Mouse (Mus musculus): ENCODE measurements at regions not wholly inside any gene's neighbourhood (a gene's known extent, or its start where the extent isn't known, plus 50 kb on each side); places are given as distances from the start of the nearest gene placed in this dataset.

- ATAC-seq (replicated peaks; ENCODE audit: low FRiP score, low read depth): no peak
- no peak overlapping the region for H3K9ac ChIP-seq (ENCODE audit: low read depth, low read length)
- H3K27ac ChIP-seq: no peak overlapping the region
- H3K27me3 ChIP-seq (ENCODE audit: insufficient read depth, low read length): no peaks in the 10 kb centered on the region
- no peaks in the 10 kb centered on the region for H3K9me3 ChIP-seq (replicated peaks; ENCODE audit: low read length)
- no peak overlapping the region for H3K4me3 ChIP-seq (replicated peaks; ENCODE audit: low read depth, low read length)
- H3K36me3 ChIP-seq (ENCODE audit: insufficient read depth, low read length): no peaks in the 10 kb centered on the region
- H3K4me2 ChIP-seq (ENCODE audit: low read length): no peak overlapping the region
- 77% methylated on average over 3 of the region's 3 CpGs for WGBS
- no peaks in the 10 kb centered on the region for H3K4me1 ChIP-seq (replicated peaks; ENCODE audit: insufficient read depth, low read length)
- no peak for TF ChIP-seq CTCF (IDR thresholded peaks at IDR 0.05; ENCODE audit: low read depth)
- DNase-seq (ENCODE audit: low spot score): no peak
Measured at GRCm38 (mm10) chr6:22524384-22524783, 168.3 kb upstream of the Fam3c start.

- no peaks in the 10 kb centered on the region for H3K27me3 ChIP-seq (ENCODE audit: insufficient read depth, low read length)
- H3K9ac ChIP-seq (ENCODE audit: low read depth, low read length): no peak overlapping the region
- no peak overlapping the region for H3K4me3 ChIP-seq (replicated peaks; ENCODE audit: low read depth, low read length)
- H3K36me3 ChIP-seq (ENCODE audit: insufficient read depth, low read length): no peaks in the 10 kb centered on the region
- TF ChIP-seq CTCF (IDR thresholded peaks at IDR 0.05; ENCODE audit: low read depth): no peak
- H3K9me3 ChIP-seq (replicated peaks; ENCODE audit: low read length): no peaks in the 10 kb centered on the region
- DNase-seq (ENCODE audit: low spot score): no peak
- H3K4me2 ChIP-seq (ENCODE audit: low read length): no peak overlapping the region
- no peaks in the 10 kb centered on the region for H3K4me1 ChIP-seq (replicated peaks; ENCODE audit: insufficient read depth, low read length)
- ATAC-seq (replicated peaks; ENCODE audit: low FRiP score, low read depth): no peak
- no peak overlapping the region for H3K27ac ChIP-seq
- WGBS: 80% methylated on average over 9 of the region's 9 CpGs
Measured at GRCm38 (mm10) chr6:22523582-22524234, 167.7 kb upstream of the Fam3c start.

GRCm38 (mm10) chr6:22506871-22507270, 150.8 kb upstream of the Fam3c start:
- no peaks in the 10 kb centered on the region for H3K36me3 ChIP-seq (ENCODE audit: insufficient read depth, low read length)

GRCm38 (mm10) chr6:22497306-22497705, 141.3 kb upstream of the Fam3c start:
- Histone ChIP-seq H3K9me3 (replicated peaks; ENCODE audit: low read length) (no peaks in the 10 kb centered on the region), H3K27me3 (ENCODE audit: insufficient read depth, low read length) (no peaks in the 10 kb centered on the region), H3K4me1 (replicated peaks; ENCODE audit: insufficient read depth, low read length) (no peaks in the 10 kb centered on the region), H3K4me3 (replicated peaks; ENCODE audit: low read depth, low read length) (no peak overlapping the region), H3K4me2 (ENCODE audit: low read length) (no peak overlapping the region), H3K27ac (no peak overlapping the region), H3K9ac (ENCODE audit: low read depth, low read length) (no peak overlapping the region), H3K36me3 (ENCODE audit: insufficient read depth, low read length) (no peaks in the 10 kb centered on the region)
- TF ChIP-seq CTCF (IDR thresholded peaks at IDR 0.05; ENCODE audit: low read depth): no peak
- 74% methylated on average over 9 of the region's 9 CpGs for WGBS
- ATAC-seq (replicated peaks; ENCODE audit: low FRiP score, low read depth) (no peak), DNase-seq (ENCODE audit: low spot score) (no peak)

More at GRCm38 (mm10) chr6:22506871-22507270, 150.8 kb upstream of the Fam3c start:
- Histone ChIP-seq H3K9me3 (replicated peaks; ENCODE audit: low read length) (no peaks in the 10 kb centered on the region), H3K9ac (ENCODE audit: low read depth, low read length) (no peak overlapping the region), H3K4me3 (replicated peaks; ENCODE audit: low read depth, low read length) (no peak overlapping the region), H3K27ac (no peak overlapping the region), H3K4me1 (replicated peaks; ENCODE audit: insufficient read depth, low read length) (no peaks in the 10 kb centered on the region), H3K27me3 (ENCODE audit: insufficient read depth, low read length) (no peaks in the 10 kb centered on the region), H3K4me2 (ENCODE audit: low read length) (no peak overlapping the region)
- DNase-seq (ENCODE audit: low spot score) (no peak), ATAC-seq (replicated peaks; ENCODE audit: low FRiP score, low read depth) (no peak)
- WGBS: 52% methylated on average over 1 of the region's 1 CpGs
- TF ChIP-seq CTCF (IDR thresholded peaks at IDR 0.05; ENCODE audit: low read depth): no peak

GRCm38 (mm10) chr6:22496471-22496870, 140.4 kb upstream of the Fam3c start:
- 81% methylated on average over 1 of the region's 1 CpGs for WGBS
- ATAC-seq (replicated peaks; ENCODE audit: low FRiP score, low read depth): no peak
- TF ChIP-seq CTCF (IDR thresholded peaks at IDR 0.05; ENCODE audit: low read depth): peak; percentile 25; the same call in 1 of the 2 replicates

GRCm38 (mm10) chr6:22493632-22494260, 137.7 kb upstream of the Fam3c start:
- peak; percentile 84 for TF ChIP-seq CTCF (IDR thresholded peaks at IDR 0.05; ENCODE audit: low read depth)
- 33% methylated on average over 11 of the region's 11 CpGs for WGBS
- Histone ChIP-seq H3K36me3 (ENCODE audit: insufficient read depth, low read length) (no peaks in the 10 kb centered on the region), H3K27me3 (ENCODE audit: insufficient read depth, low read length) (no peaks in the 10 kb centered on the region), H3K4me3 (replicated peaks; ENCODE audit: low read depth, low read length) (no peak overlapping the region), H3K4me2 (ENCODE audit: low read length) (no peak overlapping the region), H3K9ac (ENCODE audit: low read depth, low read length) (no peak overlapping the region), H3K27ac (no peak overlapping the region), H3K4me1 (replicated peaks; ENCODE audit: insufficient read depth, low read length) (no peaks in the 10 kb centered on the region), H3K9me3 (replicated peaks; ENCODE audit: low read length) (no peaks in the 10 kb centered on the region)
- ATAC-seq (replicated peaks; ENCODE audit: low FRiP score, low read depth) (no peak), DNase-seq (ENCODE audit: low spot score) (peak; percentile 89)

More at GRCm38 (mm10) chr6:22496471-22496870, 140.4 kb upstream of the Fam3c start:
- no peak overlapping the region for H3K9ac ChIP-seq (ENCODE audit: low read depth, low read length)
- no peak for DNase-seq (ENCODE audit: low spot score)
- no peaks in the 10 kb centered on the region for H3K36me3 ChIP-seq (ENCODE audit: insufficient read depth, low read length)
- H3K4me2 ChIP-seq (ENCODE audit: low read length): no peak overlapping the region
- H3K9me3 ChIP-seq (replicated peaks; ENCODE audit: low read length): no peaks in the 10 kb centered on the region
- H3K27ac ChIP-seq: no peak overlapping the region
- H3K4me3 ChIP-seq (replicated peaks; ENCODE audit: low read depth, low read length): no peak overlapping the region
- H3K4me1 ChIP-seq (replicated peaks; ENCODE audit: insufficient read depth, low read length): no peaks in the 10 kb centered on the region
- no peaks in the 10 kb centered on the region for H3K27me3 ChIP-seq (ENCODE audit: insufficient read depth, low read length)

Data from kidney, postnatal 0 days (tissue).